ENCODE assay signal across 1 mouse cellular context in genomic region chr15:81703094-81703489, GRCm38 (mm10).
TF ChIP-seq lines count a peak whose summit lies in the region.

No protein-coding gene starts in this region.

TF ChIP-seq in CH12.LX, 34 proteins besides CTCF, POLR2A, EP300 and RAD21:
- TF ChIP-seq POLR2AphosphoS2 (IDR thresholded peaks at IDR 0.05; ENCODE audit: low read depth, low read length) (no peak), BHLHE40 (IDR thresholded peaks at IDR 0.05; ENCODE audit: low read depth, low read length) (no peak), UBTF (IDR thresholded peaks at IDR 0.05; ENCODE audit: low read depth, low read length) (no peak), MAFK (IDR thresholded peaks at IDR 0.05; ENCODE audit: insufficient replicate concordance, low read length) (no peak), ZMIZ1 (IDR thresholded peaks at IDR 0.05; ENCODE audit: low read depth, low read length) (no peak), MAX (IDR thresholded peaks at IDR 0.05; ENCODE audit: low read length) (no peak), SMC3 (IDR thresholded peaks at IDR 0.05; ENCODE audit: low read depth, low read length) (no peak), ELF1 (IDR thresholded peaks at IDR 0.05; ENCODE audit: low read depth, low read length) (no peak), TBP (conservative IDR thresholded peaks at IDR 0.05; ENCODE audit: low read depth, low read length) (no peak), MYC (IDR thresholded peaks at IDR 0.05; ENCODE audit: low read depth, low read length) (no peak), PAX5 (IDR thresholded peaks at IDR 0.05; ENCODE audit: low read length) (no peak), MAZ (IDR thresholded peaks at IDR 0.05; ENCODE audit: low read depth, low read length) (no peak), CHD2 (IDR thresholded peaks at IDR 0.05; ENCODE audit: low read length) (no peak), ZKSCAN1 (IDR thresholded peaks at IDR 0.05; ENCODE audit: borderline replicate concordance, low read depth, low read length) (no peak), MXI1 (IDR thresholded peaks at IDR 0.05; ENCODE audit: low read depth, low read length) (no peak), SIN3A (IDR thresholded peaks at IDR 0.05; ENCODE audit: low read length) (no peak)
